Mouse (Mus musculus): ENCODE results near the gene Rrp9. TPM values are rescaled to one million over a fixed set of nuclear protein-coding genes. Genes with fewer than 3 reads are reported as not detected.
"Not testable (repeated sequence)": the region's sequence is repeated elsewhere in the genome, so short reads cannot be mapped to it uniquely, and the experiment has no call there.

Rrp9 gene
- total RNA-seq, 2 experiments from 2014 or later = 28.5 to 29.2 TPM

- DNase-seq (ENCODE audit: low spot score in 2 of 2) = peak in 1 of 2 experiments; percentile 1
Measured at GRCm38 (mm10) chr9:106473081-106473752, 2.5 kb upstream of the Rrp9 start.

DNA sequence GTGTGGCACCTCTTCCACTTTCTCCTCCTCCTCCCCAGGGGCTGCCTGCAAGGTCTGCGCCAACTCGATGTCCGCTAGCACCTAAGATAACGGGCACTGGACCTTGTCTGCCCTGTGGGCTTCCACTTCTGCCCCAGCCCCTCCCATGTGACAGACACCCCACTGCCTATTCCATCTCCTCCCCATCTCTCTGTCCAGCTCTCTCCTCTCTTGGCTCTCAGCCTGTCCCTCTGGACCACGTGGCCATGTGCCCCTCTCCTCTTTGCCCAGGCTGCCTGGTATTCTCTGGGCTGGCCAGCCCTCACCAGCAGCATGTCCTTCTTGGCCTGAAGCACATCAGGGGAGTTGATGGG lies 2.0 kb upstream of the Rrp9 start:
- peak in 1 of 2 experiments; percentile 6 for DNase-seq (ENCODE audit: low spot score in 2 of 2)

DNA sequence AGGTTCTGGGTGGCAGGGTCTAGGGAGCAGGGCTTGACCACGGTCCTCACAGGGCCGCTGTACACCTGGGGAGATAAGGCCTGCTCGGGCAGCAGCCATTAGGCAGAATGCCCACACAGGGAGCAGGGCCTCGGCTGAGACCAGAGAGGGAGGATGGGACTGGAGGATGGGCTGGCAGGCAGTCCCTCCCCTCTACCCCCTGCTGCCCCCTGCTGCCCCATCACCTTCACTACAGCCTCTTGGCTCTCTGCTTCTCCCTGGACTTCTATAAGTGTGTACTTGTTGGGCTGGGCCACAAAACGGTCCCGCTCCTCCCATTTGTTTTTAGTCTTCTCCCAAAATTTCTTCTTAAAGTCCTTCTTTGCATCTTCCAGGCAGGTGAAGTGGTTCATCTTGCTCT lies 1.3 kb upstream of the Rrp9 start:
- DNase-seq (ENCODE audit: low spot score in 2 of 2) = peak in 1 of 2 experiments; percentile 58

- DNase-seq (ENCODE audit: low spot score in 2 of 2) = no peak
Measured at GRCm38 (mm10) chr9:106475046-106475445, 717 bp upstream of the Rrp9 start.

DNA sequence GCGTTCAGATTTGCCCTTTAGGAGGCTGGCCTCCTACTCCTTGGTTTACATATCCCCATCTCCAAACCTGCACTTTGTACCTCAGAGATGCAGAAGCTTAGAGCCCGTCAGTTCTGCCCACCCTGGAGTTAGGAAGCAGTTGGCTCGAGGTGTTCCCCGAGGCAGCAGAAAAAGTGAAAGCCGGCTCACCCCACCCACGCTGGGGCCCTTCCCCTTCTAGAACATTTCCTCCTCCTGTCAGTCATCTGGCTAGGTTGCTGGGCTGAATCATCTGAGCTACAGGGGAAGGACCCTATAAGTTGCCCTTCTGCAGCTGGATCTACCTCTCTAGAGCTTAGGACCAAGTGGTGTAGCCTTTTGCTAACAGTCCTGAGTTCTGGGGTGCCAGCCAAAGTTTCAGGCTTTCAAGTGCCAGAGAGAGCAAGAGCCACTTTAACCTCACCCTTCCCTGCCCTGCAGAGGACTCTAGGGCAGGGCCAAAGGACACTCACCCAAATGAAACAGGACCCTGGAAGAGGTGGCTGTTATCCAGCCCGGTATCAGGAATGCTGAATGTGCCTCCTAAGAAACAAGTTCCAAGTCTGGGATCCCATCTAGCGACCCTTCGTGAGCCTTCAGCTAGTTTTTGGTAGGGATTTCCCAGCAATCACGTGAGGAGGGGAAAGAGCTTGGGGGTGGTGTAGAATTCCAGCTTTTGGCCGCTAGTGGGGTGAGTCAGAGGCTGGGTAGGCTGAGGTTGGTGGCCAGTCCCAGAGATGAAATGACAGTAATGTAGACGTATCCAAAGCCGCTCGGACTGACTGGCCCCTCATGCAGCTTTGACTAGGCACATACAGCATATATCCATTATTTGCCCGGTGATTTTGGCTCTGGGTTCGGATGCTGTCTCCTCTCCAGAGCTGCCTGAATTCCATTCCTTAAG lies 500 bp downstream of the Rrp9 start:
- peak in 1 of 2 experiments; percentile 28 for DNase-seq (ENCODE audit: low spot score in 2 of 2)

DNA sequence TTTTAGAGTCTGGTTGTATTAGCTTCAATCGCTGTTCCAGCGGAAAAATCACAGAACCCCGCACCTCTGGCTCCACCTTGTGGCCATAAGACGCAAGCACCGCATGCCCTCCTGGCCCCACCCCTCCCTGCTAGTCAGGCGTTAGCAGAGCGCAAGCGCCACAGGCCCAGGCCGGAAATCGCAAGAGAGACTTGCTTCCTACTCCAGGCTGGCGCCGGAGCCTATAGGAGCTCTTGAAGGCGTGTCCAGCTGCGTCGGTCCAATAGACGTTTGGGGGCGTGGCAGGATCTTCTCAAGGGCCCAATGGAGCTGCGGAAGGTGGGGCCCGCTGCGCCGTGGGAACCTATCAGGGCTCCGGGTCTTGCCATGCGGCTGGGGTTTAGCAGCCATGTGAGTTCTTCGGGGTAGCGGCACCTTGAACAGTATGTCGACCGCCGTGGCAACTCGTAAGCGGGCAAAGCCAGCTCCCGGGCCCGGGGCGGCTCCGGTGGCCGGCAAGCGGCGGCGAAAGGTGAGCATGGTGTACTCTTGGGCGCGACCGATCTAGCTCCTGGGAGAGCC lies 1.2 kb downstream of the Rrp9 start, which contains the start of gene Parp3:
TSS of gene Parp3 (minus strand) at position 26 of the 561 bp plus-strand sequence.
- DNase-seq (ENCODE audit: low spot score in 2 of 2) = peak; percentile 100

DNA sequence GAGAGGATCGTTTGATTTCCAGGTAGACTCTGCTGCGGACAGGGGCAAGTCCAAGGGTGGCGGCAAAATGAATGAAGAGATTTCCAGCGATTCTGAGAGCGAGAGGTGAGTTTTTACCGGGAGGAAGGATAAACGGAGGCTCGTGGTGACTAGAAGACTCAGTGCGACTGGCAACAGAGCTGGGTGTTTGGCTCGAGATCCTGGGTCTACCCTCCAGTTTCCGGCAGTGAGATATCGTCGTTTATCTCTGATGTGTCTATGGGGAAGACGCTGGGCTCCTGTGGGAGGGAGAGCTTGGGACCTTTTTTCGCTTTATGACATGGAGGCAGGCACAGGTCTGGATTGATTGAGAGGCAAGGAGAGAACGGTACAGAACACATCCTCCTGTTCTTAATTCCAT lies 1.9 kb downstream of the Rrp9 start:
- no peak for DNase-seq (ENCODE audit: low spot score in 2 of 2)

- peak in 1 of 2 experiments; percentile 0 for DNase-seq (ENCODE audit: low spot score in 2 of 2)
Measured at GRCm38 (mm10) chr9:106478101-106478500, 2.3 kb downstream of the Rrp9 start.

GRCm38 (mm10) chr9:106480541-106480940 lies 4.8 kb downstream of the Rrp9 start:
- no peak for DNase-seq (ENCODE audit: low spot score in 2 of 2)

DNA sequence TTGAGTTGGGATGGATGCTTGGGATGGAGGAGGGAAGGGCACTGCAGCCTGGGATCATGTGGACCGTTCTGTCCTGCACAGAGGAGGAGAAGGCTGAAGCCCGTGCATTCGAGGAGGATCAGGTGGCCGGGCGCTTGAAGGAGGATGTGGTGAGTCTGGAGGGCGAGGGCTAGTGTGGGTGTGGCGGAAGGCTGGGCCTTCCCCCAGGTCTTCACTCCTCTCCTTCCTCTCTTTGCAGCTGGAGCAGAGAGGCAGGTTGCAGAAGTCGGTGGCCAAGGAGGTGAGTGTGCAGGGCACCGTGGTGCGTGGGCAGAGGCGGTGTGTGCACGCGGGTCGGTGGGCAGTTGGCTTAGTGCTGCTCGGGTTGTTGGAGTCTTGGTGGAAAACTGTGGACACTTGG lies 5.3 kb downstream of the Rrp9 start:
- no peak for DNase-seq (ENCODE audit: low spot score in 2 of 2)

GRCm38 (mm10) chr9:106481676-106482075 lies 5.9 kb downstream of the Rrp9 start:
- no peak for DNase-seq (ENCODE audit: low spot score in 2 of 2)

GRCm38 (mm10) chr9:106482578-106483115 lies 6.9 kb downstream of the Rrp9 start:
- DNase-seq (ENCODE audit: low spot score in 2 of 2) = no peak

DNA sequence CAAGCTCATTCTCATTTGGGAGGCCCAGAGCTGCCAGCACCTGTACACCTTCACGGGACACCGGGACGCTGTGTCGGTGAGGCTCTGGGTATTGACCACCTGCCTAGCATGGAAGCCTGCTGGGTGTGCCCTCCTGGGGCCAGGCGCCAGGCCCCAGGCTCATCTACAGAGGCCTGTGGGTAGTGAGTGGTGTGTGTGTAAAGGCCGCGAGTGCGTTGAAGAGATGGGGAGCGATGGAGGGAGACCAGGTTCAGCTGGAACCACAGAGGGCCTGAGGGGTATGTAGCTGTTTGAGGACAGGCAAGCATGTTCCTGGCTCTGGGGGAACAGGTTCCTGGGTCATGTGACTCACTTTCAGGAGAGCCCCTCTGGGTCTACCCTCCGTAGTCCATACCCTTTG lies 7.4 kb downstream of the Rrp9 start:
- DNase-seq (ENCODE audit: low spot score in 2 of 2) = no peak

GRCm38 (mm10) chr9:106483606-106484005 lies 7.8 kb downstream of the Rrp9 start:
- no peak for DNase-seq (ENCODE audit: low spot score in 2 of 2)

- no peak for DNase-seq (ENCODE audit: low spot score in 2 of 2)
Measured at GRCm38 (mm10) chr9:106485076-106485475, 9.3 kb downstream of the Rrp9 start.

DNA sequence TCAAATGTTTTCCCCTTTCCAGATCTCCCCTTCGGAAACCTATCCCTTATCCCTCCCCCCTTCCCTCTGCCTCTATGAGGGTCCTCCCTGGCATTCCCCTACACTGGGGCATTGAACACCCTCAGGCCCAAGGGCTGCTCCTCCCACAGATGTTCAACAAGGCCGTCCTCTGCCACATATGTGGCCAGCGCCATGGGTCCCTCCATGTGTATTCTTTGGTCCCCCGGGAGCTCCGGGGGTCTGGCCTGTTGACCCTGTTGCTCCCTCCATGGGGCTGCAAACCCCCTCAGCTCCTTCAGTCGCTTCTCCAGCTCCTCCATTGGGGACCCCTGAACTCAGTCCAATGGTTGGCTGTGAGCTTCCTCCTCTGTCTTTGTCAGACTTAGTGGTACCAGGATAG lies 11.8 kb downstream of the Rrp9 start:
- DNase-seq (ENCODE audit: low spot score in 2 of 2) = not testable (repeated sequence)

DNA sequence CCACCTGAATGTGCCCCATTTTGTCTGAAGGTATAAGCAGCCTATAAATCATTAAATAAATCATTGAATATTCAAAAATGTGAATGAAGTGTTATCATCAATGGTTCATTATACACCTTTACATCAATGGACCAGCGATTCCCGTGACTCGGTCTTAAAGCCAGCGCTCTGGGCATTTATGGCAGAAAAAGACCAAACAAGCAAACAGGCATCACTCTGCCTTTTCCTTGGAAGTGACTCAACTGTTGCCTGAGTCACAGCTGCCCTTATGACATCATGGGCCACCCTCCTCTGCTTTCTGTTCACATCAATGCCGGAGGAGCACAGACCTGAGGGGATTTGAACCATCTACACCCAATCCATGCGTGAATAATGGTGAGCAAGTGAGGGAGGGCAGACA lies 23.9 kb downstream of the Rrp9 start, which contains the start of gene Iqcf1:
TSS of gene Iqcf1 (plus strand) at position 301 of the 400 bp plus-strand sequence.
- no peak for DNase-seq (ENCODE audit: low spot score in 2 of 2)

DNA sequence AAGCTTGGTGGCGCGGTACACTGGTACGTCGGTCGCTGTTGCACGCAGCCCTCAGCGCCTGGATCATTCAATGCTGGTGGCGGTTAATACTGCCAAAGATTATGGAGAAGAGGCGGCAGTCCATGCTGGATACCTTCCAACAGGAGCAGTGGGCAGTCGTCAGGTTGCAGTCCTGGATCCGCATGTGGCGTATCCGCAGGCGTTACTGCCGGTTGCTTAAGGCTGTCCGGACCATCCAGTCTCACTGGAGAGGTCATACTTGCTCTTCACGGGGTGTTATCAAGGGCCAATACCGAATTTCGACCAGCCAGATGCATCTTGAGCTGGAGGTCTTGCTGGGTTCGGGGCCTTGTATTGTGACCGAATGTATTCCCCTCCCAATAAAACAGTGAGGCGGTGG lies 26.1 kb downstream of the Rrp9 start:
- no peak for DNase-seq (ENCODE audit: low spot score in 2 of 2)

GRCm38 (mm10) chr9:106504246-106504645 lies 28.5 kb downstream of the Rrp9 start:
- DNase-seq (ENCODE audit: low spot score in 2 of 2) = no peak

DNA sequence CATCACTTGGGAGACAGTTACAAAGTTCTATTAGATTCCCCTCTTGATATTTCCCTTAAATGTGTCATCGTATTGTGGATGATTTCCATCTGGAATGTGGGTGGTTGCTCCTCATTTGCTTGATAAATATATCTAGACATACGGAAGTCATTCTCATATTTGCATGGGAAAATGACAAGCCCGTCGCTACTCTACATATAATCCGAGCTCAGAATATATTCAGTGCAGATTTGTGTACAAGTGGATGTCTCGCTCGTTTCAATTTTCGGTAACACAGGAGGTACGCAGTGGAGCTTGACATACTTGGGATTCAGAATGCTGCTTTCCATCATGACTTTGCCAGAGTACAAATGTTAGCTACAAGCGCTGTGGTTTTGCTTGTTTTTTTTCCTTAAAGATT lies 33.6 kb downstream of the Rrp9 start:
- peak; percentile 47 to 77 for DNase-seq (ENCODE audit: low spot score in 2 of 2)

DNA sequence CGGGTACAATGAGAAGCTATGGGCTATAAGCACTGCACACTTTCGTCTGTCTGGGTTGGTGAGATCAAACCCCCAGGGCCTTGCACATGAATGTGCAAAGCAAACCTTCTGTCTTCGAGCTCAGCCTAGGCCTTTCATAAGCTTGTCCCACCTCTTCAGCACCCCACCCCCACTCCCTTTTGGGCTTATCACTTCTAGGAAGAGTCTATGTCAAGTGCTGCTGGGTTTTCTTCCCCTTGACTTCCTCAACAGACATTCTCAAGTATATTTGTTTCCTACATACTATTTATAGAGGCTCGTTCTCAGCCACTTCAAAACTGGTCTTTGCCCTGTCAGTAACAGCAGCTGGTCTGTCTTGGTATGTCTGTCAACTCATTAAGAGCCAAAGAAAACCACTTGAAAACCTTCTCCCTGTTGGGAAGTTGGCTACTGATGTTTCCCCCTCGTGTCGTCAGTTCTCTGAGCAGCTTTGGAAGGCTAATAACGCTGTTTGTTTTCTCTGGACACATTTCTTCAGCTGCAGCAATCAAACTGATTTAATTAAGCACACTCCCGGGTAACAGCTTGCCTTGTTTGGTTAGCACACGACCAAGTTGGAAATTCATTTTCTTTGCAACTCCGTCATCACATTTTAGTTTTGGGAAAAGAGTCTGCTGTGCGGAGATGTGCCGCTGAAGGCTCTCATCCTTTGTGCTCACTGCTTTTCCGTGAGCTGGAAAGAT lies 37.1 kb downstream of the Rrp9 start:
- peak; percentile 14 to 30 for DNase-seq (ENCODE audit: low spot score in 2 of 2)
